Mouse (Mus musculus): ENCODE measurements at regions not wholly inside any gene's neighbourhood (a gene's known extent, or its start where the extent isn't known, plus 50 kb on each side); places are given as distances from the start of the nearest gene placed in this dataset.

DNA sequence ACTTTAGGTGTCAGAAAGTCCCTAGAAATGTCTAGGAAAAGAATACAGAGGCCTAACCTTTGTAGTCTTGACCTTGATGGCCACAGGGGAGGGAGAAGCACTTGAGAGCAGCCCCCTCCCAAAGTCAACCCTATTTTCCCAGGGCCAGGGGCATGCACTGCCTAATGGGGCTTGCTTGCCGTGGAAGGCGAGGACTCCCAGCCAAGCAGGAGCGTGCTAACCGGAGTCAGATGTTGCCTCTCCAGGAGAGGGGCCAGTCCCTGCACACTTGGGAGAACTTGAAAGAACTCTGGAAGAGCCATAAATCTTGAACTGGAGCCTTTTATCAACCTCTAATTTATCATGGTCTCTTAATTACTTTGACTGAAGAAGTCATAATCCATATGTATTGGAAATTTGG is 712.7 kb downstream of the Vrk1 start:
- DNase-seq (ENCODE audit: low spot score in 2 of 2): no peak

GRCm38 (mm10) chr12:106726920-106727319 is 716.9 kb downstream of the Vrk1 start:
- DNase-seq (ENCODE audit: low spot score in 2 of 2): no peak

GRCm38 (mm10) chr12:106727486-106727885 is 717.5 kb downstream of the Vrk1 start:
- DNase-seq (ENCODE audit: low spot score in 2 of 2): no peak

DNA sequence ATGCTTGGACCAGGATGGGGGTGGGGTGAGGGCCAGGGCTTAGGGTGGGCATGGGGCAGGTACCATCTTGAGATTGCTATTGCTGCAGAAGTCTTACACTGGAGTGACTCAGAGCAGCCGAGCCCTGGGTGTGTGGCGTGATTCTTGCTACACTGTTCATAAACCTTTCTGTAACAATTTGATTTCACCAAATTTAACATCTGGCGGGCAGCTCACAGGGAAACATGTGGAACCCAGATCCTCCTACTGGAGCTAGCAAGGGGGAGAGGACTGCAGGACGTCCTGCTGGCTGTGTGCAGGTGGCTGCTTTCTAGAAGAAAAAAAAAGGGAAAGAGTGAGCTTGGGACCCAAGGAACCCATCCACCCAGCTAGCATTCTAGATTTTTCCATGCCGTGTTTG is 719.7 kb downstream of the Vrk1 start:
- no peak for DNase-seq (ENCODE audit: low spot score in 2 of 2)

DNA sequence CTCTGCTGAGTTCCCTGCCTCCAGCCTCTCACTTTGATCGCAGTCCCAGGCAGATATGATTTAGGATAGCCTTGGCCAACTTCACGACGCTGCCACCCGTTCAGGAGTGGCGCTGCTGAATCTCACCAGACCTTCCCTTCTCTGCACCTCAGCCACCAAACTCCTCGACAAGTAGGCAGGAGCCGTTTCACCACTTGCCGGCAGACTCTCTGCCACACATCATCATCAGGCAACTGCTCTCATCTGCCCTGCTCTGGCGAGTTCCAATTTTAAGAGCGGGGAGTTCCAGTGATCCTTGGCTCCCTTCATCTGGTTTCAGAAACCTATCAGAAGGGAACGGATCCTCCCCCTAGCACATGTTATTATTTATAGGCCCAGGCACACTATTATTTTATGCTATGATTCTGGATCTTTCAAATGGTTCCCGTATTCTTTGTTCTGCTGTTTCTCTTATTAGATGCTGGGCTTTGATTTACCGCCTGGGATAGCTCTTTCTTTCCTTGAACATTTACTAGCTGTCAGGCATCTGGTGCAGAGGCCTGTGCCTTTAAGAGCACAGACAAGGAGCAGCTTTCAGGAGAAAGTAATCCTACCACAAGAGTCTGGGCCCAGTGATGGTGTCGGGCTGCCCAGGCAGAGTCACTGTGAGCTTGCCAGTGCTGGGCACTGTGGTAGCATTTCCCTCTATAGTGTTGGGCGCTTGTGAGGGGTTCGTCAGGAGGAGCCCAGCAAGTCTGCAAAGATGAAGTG is 722.3 kb downstream of the Vrk1 start:
- no peak for DNase-seq (ENCODE audit: low spot score in 2 of 2)

DNA sequence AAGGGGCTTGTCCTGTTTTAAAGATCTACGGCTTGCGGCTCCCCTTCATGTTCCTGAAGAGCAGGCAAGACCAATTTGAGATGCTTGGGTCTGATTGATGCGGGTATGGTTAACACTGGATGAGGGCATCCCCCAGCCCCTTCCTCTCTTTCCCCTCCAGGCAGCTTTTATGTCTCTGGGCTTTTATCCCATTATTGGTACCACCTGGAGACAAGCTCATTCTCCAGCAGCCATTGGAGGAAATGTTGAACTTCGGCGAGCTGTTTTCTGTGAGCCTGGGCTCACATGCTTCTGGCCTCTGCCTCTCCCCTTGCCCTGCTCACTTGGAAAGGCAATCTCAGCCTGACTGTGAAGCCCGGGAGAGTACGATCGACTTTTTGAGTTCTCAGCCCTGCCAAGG is 738.7 kb downstream of the Vrk1 start:
- DNase-seq (ENCODE audit: low spot score in 2 of 2): no peak

GRCm38 (mm10) chr12:106763552-106763951 is 724.9 kb upstream of the 3110018I06Rik start:
- DNase-seq (ENCODE audit: low spot score in 2 of 2): no peak

- no peak for DNase-seq (ENCODE audit: low spot score in 2 of 2)
Measured at GRCm38 (mm10) chr12:106764516-106764915, 723.9 kb upstream of the 3110018I06Rik start.

DNA sequence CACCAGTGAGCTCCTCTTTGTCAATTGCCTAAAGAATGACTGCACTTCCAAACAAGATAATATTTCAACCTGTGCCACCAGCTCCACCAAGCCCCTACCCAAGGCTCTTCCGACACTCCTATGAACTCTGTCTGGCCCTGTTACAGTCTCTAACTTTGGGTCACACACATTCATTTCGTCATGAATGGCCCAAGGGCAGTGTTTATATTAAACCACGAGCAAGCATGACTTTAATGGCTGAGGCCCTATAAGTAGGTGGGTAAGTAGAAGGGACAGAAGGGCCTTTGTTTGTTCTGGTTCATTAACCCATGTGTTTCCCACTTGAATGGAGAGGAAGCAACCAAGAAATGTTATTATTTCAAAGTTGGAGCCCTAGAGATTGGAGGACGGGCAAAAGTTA is 714.9 kb upstream of the 3110018I06Rik start:
- no peak for DNase-seq (ENCODE audit: low spot score in 2 of 2)

DNA sequence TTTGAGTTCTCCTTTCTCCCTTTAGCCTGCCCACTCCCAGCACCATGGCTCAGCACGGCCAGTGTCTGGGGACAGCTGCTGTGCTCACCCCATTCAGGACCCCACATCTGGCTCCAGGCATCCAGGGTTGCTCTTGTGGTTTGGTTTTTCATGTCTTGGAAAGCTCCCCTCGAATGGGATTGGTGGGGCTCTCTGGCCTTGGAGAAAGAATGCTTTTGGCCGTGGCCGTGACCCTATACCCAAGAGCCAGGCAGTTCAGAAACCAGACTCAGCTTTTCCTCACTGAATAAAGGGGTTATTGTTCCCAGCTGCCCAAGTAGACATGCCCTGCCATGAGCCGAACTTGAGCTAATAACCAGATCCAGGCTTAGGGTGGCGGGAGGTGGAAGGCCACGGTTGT is 691.8 kb upstream of the 3110018I06Rik start:
- no peak for DNase-seq (ENCODE audit: low spot score in 2 of 2)

- DNase-seq (ENCODE audit: low spot score in 2 of 2): no peak
Measured at GRCm38 (mm10) chr12:106819736-106820135, 668.7 kb upstream of the 3110018I06Rik start.

DNA sequence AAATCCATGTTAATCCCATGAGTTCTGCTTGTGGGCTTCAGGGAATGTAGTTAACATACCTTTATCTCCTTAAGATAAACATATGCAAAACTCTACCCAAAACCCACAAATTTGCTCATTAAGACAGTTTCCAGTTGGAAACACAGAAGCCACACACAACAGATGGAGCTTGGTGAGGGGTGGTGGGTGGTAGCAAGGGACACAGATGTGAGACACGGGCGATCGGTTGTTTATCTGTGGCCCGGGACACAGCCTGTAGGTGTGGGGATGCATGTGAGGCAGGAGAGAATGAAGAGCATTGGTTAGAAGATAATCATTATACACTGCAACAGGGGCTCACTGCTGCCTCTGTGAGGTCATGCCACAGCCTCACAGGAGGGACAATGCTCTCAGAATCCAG is 666.1 kb upstream of the 3110018I06Rik start:
- DNase-seq (ENCODE audit: low spot score in 2 of 2): no peak

DNA sequence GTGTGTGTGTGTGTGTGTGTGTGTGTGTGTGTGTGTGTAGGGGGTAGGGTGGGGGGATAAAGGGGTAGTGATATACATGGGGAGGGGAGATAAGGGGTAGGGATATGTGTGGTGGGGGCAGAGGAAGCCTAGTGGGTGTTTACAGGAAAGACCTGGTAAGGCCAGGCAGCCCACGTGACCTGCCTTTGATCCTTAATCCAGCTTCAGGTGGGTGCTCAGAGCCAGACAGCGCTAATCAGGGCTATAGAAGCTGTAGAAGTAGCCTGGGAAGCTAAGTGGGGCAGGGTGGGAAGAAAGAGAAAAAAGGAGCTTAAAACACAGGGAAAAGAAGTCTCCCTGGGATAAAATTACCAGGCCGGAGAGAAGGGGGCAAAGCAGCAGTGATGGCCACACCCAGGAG is 659.9 kb upstream of the 3110018I06Rik start:
- no peak for DNase-seq (ENCODE audit: low spot score in 2 of 2)

DNA sequence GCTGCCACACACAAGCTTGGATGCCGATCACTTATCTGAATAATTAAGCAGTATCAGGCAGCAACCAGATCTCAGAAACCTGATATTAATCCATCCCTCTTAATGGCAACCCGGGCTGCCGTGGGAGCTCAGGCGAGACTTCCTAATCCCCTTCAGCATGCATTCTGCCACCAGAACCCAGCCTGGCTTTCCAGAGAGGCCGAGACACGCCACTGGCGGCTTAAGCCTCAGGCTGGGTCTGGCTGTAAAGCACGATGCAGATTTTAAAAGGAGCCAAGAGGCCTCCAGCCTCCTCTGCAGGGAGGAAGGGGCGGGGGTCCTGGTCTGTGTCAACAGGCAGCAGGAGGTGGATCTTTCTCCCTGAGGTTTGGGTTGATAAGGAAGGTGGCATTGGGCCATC is 659.1 kb upstream of the 3110018I06Rik start:
- no peak for DNase-seq (ENCODE audit: low spot score in 2 of 2)

- no peak for DNase-seq (ENCODE audit: low spot score in 2 of 2)
Measured at GRCm38 (mm10) chr12:106835241-106835640, 653.2 kb upstream of the 3110018I06Rik start.

DNA sequence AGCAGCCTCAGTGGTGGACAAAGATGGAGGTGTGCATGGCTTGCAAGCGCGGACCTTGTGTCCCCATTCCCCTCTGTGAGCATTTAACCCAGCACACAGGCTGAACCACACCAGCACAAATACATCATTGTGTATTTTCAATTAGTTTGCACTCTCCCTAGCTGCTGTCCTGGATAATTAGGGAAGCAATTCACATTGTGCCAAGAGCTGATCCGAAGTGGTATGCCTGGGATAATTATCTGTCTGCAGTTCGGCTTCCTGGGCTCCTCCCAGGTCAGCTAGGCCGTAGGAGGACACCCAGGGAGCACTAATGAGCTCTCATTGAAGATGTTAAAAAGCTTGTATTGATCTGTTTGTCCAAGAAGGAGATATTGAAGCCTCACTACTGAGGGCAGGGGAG is 648.8 kb upstream of the 3110018I06Rik start:
- no peak for DNase-seq (ENCODE audit: low spot score in 2 of 2)

- no peak for DNase-seq (ENCODE audit: low spot score in 2 of 2)
Measured at GRCm38 (mm10) chr12:106840150-106840651, 648.2 kb upstream of the 3110018I06Rik start.

DNA sequence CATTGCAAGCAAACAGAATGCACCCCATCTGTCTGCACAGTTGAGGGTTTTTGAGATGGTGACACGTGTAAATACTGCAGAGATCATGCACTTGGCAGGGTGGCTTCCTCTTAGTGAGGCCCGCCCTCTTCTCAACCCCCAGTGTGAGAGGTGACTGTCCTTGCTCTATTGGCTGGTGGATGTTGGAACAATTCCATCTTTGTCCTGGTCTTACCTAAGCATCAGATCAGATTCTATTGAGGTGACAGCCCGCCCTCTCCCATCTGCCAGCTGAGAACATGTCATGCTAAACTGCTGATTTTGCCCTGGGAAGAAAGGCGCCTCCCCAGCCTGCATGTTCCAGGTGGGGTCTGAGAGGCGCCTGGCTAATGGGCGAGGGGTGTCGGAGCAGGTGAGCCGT is 646.4 kb upstream of the 3110018I06Rik start:
- no peak for DNase-seq (ENCODE audit: low spot score in 2 of 2)

DNA sequence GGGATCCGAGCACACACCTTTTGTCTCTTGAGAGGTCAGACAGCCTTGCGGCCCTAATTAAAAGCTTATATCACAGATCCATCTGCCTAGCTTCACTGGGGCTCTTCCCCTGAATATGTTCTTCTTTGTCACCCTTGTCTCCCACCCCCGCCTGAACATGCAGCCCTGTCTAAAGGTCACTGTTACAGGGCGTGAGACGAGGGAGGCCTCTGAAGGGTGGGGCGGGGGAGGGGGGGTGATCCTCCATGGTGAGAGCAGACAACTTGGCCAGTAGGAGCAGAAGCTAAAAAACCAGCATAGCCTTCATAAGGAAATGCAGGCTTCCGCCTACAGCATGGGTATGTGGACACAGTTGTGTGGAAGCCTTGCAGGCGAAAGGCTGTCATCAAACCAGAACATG is 646.0 kb upstream of the 3110018I06Rik start:
- no peak for DNase-seq (ENCODE audit: low spot score in 2 of 2)

DNA sequence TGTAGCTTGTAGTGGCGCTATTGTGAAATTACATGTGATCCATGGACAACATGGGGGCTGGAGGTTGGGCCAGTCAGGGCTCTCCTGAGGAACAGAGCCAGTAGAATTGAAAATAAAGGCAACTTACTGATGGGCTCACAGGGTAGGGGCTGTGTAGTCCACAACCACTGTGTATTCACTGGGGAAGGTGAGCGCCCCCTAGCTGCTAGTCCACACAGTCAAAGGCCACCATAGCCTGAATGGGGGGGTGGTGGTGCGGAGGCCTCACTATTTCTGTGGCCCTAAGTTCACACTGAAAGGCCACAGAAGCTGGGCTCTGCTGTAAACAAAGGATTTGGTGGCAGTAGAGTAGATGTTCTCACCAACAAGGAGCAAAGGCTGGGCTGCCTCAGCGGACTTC is 636.8 kb upstream of the 3110018I06Rik start:
- no peak for DNase-seq (ENCODE audit: low spot score in 2 of 2)

DNA sequence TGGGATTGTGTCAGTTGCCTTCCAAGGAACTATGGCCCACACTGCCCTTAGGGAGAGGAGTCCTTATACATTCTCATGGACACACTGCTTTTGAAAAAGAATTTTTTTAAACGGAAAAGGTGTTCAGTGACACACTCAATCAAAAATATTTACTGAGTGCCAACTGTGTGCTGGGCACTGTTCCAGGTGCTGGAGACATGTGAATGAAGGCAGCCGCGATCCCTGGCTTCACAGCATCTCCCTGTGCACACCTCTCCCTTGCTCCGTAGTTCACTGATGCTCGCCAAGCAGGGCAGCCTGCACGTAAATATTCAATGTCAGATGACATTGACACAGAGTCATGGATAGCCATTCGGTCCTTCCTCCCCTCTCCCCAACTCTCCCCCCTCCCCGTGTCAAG is 635.7 kb upstream of the 3110018I06Rik start:
- DNase-seq (ENCODE audit: low spot score in 2 of 2): no peak

GRCm38 (mm10) chr12:106853711-106854240 is 634.7 kb upstream of the 3110018I06Rik start:
- DNase-seq (ENCODE audit: low spot score in 2 of 2): no peak

DNA sequence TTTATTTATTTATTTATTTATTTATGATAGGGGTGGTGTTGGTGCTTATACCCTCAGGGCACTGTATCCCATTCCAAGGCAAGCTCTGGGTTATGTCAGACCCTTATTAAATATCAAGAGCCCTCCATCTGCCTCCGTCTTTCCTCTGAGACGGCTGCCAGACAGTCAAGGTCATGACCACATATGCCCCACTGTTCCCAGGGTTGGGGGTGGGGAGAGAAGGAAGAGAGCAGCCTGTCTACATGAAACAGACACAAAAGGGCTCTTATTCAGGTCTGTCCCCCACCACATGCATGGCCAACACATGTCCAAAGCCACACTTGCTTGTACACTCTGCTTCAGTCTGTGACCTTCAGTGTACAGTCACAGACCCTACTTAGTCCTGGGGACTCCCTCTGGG is 632.9 kb upstream of the 3110018I06Rik start:
- no peak for DNase-seq (ENCODE audit: low spot score in 2 of 2)

DNA sequence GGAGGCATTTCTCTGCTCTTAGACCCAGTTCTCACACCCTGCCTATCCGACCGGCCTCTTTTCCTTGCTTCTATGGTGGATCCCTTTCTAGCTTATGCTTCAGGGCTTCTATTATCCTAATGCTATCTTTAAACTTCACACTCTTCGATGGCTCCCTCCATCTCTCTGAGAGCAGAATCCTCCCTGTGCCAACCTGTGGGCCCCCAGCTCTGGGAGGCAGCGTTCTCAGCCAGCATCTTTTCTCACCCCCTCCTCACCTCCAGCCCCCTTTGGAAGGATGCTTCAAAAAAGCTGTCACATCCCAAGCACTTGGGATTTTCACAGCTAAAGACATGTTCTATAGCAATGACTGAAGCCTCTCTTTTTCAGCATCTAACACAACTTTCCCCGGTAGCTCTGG is 626.8 kb upstream of the 3110018I06Rik start:
- DNase-seq (ENCODE audit: low spot score in 2 of 2): no peak

Measured in urinary bladder, postnatal 4 days (tissue).